Comparison of ENCODE assay signal across 20 mouse cellular contexts in the genomic region with DNA sequence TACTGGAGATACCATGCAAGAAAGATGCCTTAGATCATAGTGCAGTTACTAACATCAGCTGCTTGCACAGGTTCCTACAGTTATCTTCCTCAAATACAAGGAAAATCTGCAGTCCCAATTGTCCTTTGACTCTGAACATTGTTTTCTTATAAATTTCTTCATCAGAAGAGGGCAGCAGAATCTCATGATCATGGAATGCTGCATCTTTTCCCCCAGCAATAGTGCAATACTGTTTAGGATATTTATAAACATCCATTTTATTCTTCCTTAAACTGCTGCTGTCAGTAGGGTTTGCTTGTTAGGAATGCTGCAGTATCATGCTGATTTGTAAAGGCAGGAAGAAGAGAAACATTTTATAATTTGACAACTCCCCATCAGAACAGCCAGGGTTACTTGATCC.
DNase-seq lines count a peak whose midpoint lies in the region; ATAC-seq and TF ChIP-seq lines count a peak whose summit lies in the region.
"Had no signal": no experiment of that assay in that cellular context is flagged by ENCODE, and none has a peak within 500 bp of the region (broad histone marks: within the 10 kb centered on the region; RNA-seq: fewer than 3 reads in every experiment).

No protein-coding gene starts in this region.

- TF ChIP-seq CTCF in kidney, postnatal 0 days (IDR thresholded peaks at IDR 0.05; ENCODE audit: low read depth), result peak; percentile 14; the same call in 1 of the 2 replicates

- no peak overlapping the region for H3K27ac ChIP-seq in forebrain, embryonic 15.5 days (replicated peaks)
- no peak overlapping the region for H3K27ac ChIP-seq in forebrain, embryonic 13.5 days
- no peak overlapping the region for H3K27ac ChIP-seq in kidney, postnatal 0 days
- H3K27ac ChIP-seq in midbrain, embryonic 14.5 days (replicated peaks; ENCODE audit: low read depth, low read length), result no peak overlapping the region
- no peak overlapping the region for H3K27ac ChIP-seq in midbrain, embryonic 11.5 days (ENCODE audit: low read depth, low read length)
- H3K27ac ChIP-seq: embryonic facial prominence, embryonic 12.5 days; limb, embryonic 12.5 days; liver, embryonic 12.5 days; midbrain, embryonic 12.5 days; neural tube, embryonic 15.5 days had no signal

- no peaks in the 10 kb centered on the region for H3K36me3 ChIP-seq in forebrain, embryonic 15.5 days
- no peaks in the 10 kb centered on the region for H3K36me3 ChIP-seq in forebrain, embryonic 13.5 days (ENCODE audit: poor library complexity, severe bottlenecking)
- H3K36me3 ChIP-seq in kidney, postnatal 0 days (ENCODE audit: insufficient read depth, low read length), result no peaks in the 10 kb centered on the region
- H3K36me3 ChIP-seq in midbrain, embryonic 14.5 days (ENCODE audit: control insufficient read depth, insufficient read depth, low read length), result no peaks in the 10 kb centered on the region
- no peaks in the 10 kb centered on the region for H3K36me3 ChIP-seq in midbrain, embryonic 11.5 days (ENCODE audit: control insufficient read depth, insufficient read depth, low read length)
- H3K36me3 ChIP-seq: embryonic facial prominence, embryonic 12.5 days; limb, embryonic 12.5 days; liver, embryonic 12.5 days; midbrain, embryonic 12.5 days; neural tube, embryonic 15.5 days had no signal

- no peaks in the 10 kb centered on the region for H3K9me3 ChIP-seq in forebrain, embryonic 15.5 days
- H3K9me3 ChIP-seq in forebrain, embryonic 13.5 days (replicated peaks), result no peaks in the 10 kb centered on the region
- H3K9me3 ChIP-seq in kidney, postnatal 0 days (replicated peaks; ENCODE audit: low read length), result no peaks in the 10 kb centered on the region
- H3K9me3 ChIP-seq in midbrain, embryonic 14.5 days (ENCODE audit: control insufficient read depth, low read length), result no peaks in the 10 kb centered on the region
- H3K9me3 ChIP-seq in midbrain, embryonic 11.5 days (ENCODE audit: control insufficient read depth, low read length), result no peaks in the 10 kb centered on the region
- H3K9me3 ChIP-seq: embryonic facial prominence, embryonic 12.5 days; limb, embryonic 12.5 days; liver, embryonic 12.5 days; midbrain, embryonic 12.5 days; neural tube, embryonic 15.5 days had no signal

- no peak overlapping the region for H3K4me3 ChIP-seq in forebrain, embryonic 15.5 days
- H3K4me3 ChIP-seq in forebrain, embryonic 13.5 days, result no peak overlapping the region
- no peak overlapping the region for H3K4me3 ChIP-seq in kidney, postnatal 0 days (replicated peaks; ENCODE audit: low read depth, low read length)
- H3K4me3 ChIP-seq in midbrain, embryonic 14.5 days (replicated peaks; ENCODE audit: low read depth, low read length), result no peak overlapping the region
- no peak overlapping the region for H3K4me3 ChIP-seq in midbrain, embryonic 11.5 days (ENCODE audit: low read depth, low read length)
- H3K4me3 ChIP-seq: embryonic facial prominence, embryonic 12.5 days; limb, embryonic 12.5 days; liver, embryonic 12.5 days; midbrain, embryonic 12.5 days; neural tube, embryonic 15.5 days had no signal

- H3K4me2 ChIP-seq in forebrain, embryonic 15.5 days (replicated peaks), result no peak overlapping the region
- H3K4me2 ChIP-seq in forebrain, embryonic 13.5 days, result no peak overlapping the region
- no peak overlapping the region for H3K4me2 ChIP-seq in kidney, postnatal 0 days (ENCODE audit: low read length)
- H3K4me2 ChIP-seq in midbrain, embryonic 14.5 days (ENCODE audit: low read length), result no peak overlapping the region
- no peak overlapping the region for H3K4me2 ChIP-seq in midbrain, embryonic 11.5 days
- H3K4me2 ChIP-seq: embryonic facial prominence, embryonic 12.5 days; limb, embryonic 12.5 days; liver, embryonic 12.5 days; midbrain, embryonic 12.5 days; neural tube, embryonic 15.5 days had no signal

- H3K9ac ChIP-seq in forebrain, embryonic 15.5 days (replicated peaks), result no peak overlapping the region
- no peak overlapping the region for H3K9ac ChIP-seq in forebrain, embryonic 13.5 days
- H3K9ac ChIP-seq in kidney, postnatal 0 days (ENCODE audit: low read depth, low read length), result no peak overlapping the region
- H3K9ac ChIP-seq in midbrain, embryonic 14.5 days (replicated peaks; ENCODE audit: low read length), result no peak overlapping the region
- H3K9ac ChIP-seq in midbrain, embryonic 11.5 days (ENCODE audit: low read length), result no peak overlapping the region
- H3K9ac ChIP-seq: embryonic facial prominence, embryonic 12.5 days; limb, embryonic 12.5 days; liver, embryonic 12.5 days; midbrain, embryonic 12.5 days; neural tube, embryonic 15.5 days had no signal

- no peaks in the 10 kb centered on the region for H3K4me1 ChIP-seq in forebrain, embryonic 15.5 days
- no peaks in the 10 kb centered on the region for H3K4me1 ChIP-seq in forebrain, embryonic 13.5 days
- no peaks in the 10 kb centered on the region for H3K4me1 ChIP-seq in kidney, postnatal 0 days (replicated peaks; ENCODE audit: insufficient read depth, low read length)
- no peaks in the 10 kb centered on the region for H3K4me1 ChIP-seq in midbrain, embryonic 14.5 days (ENCODE audit: control insufficient read depth, insufficient read depth, low read length)
- H3K4me1 ChIP-seq in midbrain, embryonic 11.5 days (ENCODE audit: control insufficient read depth, insufficient read depth, low read length), result no peaks in the 10 kb centered on the region
- H3K4me1 ChIP-seq: embryonic facial prominence, embryonic 12.5 days; limb, embryonic 12.5 days; liver, embryonic 12.5 days; midbrain, embryonic 12.5 days; neural tube, embryonic 15.5 days had no signal

- ATAC-seq in forebrain, embryonic 15.5 days (replicated peaks), result 0 out of 2 replicates have a peak, but pooled peaks have one; percentile 48
- no peak for ATAC-seq in forebrain, embryonic 13.5 days
- ATAC-seq in kidney, postnatal 0 days (replicated peaks; ENCODE audit: low FRiP score, low read depth), result no peak
- ATAC-seq in midbrain, embryonic 14.5 days (ENCODE audit: low FRiP score, low TSS enrichment), result no peak
- no peak for ATAC-seq in midbrain, embryonic 11.5 days (ENCODE audit: low FRiP score)
- ATAC-seq: inflammation-experienced regulatory T-cells, adult 6 months; liver, embryonic 12.5 days had no signal

- peak; percentile 1 for DNase-seq in kidney, postnatal 0 days (ENCODE audit: low spot score)
- DNase-seq in kidney, postnatal 4 days, result no peak
- DNase-seq in midbrain, embryonic 14.5 days, result peak; percentile 66
- no peak for DNase-seq in midbrain, embryonic 11.5 days (ENCODE audit: low spot score, missing footprints)
- peak; percentile 18 for DNase-seq in brain, embryonic 18.5 days (ENCODE audit: low read depth, low spot score)
- DNase-seq in thymus, adult 18-20 months, result no peak
- DNase-seq: cerebellum, adult 9-10 months; kidney, adult 9 months; kidney, postnatal 36 days; lung, adult 2 months; lung, postnatal 4 days; right cerebral cortex, postnatal 25 days had no signal

- no peaks in the 10 kb centered on the region for H3K27me3 ChIP-seq in forebrain, embryonic 15.5 days
- H3K27me3 ChIP-seq in forebrain, embryonic 13.5 days, result no peaks in the 10 kb centered on the region
- H3K27me3 ChIP-seq in kidney, postnatal 0 days (ENCODE audit: insufficient read depth, low read length), result no peaks in the 10 kb centered on the region
- H3K27me3 ChIP-seq in midbrain, embryonic 14.5 days (ENCODE audit: control insufficient read depth, insufficient read depth, low read length), result no peaks in the 10 kb centered on the region
- H3K27me3 ChIP-seq in midbrain, embryonic 11.5 days (ENCODE audit: control insufficient read depth, insufficient read depth, low read length), result no peaks in the 10 kb centered on the region
- H3K27me3 ChIP-seq: embryonic facial prominence, embryonic 12.5 days; limb, embryonic 12.5 days; liver, embryonic 12.5 days; midbrain, embryonic 12.5 days; neural tube, embryonic 15.5 days had no signal

Comparison
In these comparisons a context has a peak if more than half of its experiments do, and no peak if none do; other contexts are left out.
1. DNase-seq: peak in kidney, postnatal 0 days (single experiment), midbrain, embryonic 14.5 days (single experiment) and brain, embryonic 18.5 days (single experiment); none in kidney, postnatal 4 days (0 of 2), midbrain, embryonic 11.5 days (single experiment) and thymus, adult 18-20 months (0 of 2).